Mouse (Mus musculus) retina, postnatal 7 days (tissue): ENCODE results near the gene Klhl35.
"Not testable (repeated sequence)": the region's sequence is repeated elsewhere in the genome, so short reads cannot be mapped to it uniquely, and the experiment has no call there.

ENCODE experiments used
- DNase-seq: peaks from one replicate; pipeline ENCODE4 v3.0.0-alpha.2; 2012; ENCODE audit warnings: low read depth, low spot score

Gene Klhl35

GRCm38 (mm10) chr7:99500201-99500600 lies 34.4 kb downstream of the Klhl35 start:
- peak; percentile 72 for DNase-seq

GRCm38 (mm10) chr7:99500655-99501054 lies 34.9 kb downstream of the Klhl35 start:
- DNase-seq: no peak

- DNase-seq: no peak
Observed at GRCm38 (mm10) chr7:99501148-99501547, 35.3 kb downstream of the Klhl35 start.

- no peak for DNase-seq
Observed at GRCm38 (mm10) chr7:99504556-99504955, 38.8 kb downstream of the Klhl35 start.

- DNase-seq: not testable (repeated sequence)
Observed at GRCm38 (mm10) chr7:99508187-99508586, 42.4 kb downstream of the Klhl35 start.

GRCm38 (mm10) chr7:99510087-99510501 lies 44.3 kb downstream of the Klhl35 start:
- peak; percentile 28 for DNase-seq

- DNase-seq: no peak
Observed at GRCm38 (mm10) chr7:99516092-99516813, 50.4 kb downstream of the Klhl35 start.

GRCm38 (mm10) chr7:99516814-99517157 lies 51.0 kb downstream of the Klhl35 start:
- DNase-seq: no peak

GRCm38 (mm10) chr7:99518954-99519644 lies 53.3 kb downstream of the Klhl35 start:
- DNase-seq: no peak

- DNase-seq: no peak
Observed at GRCm38 (mm10) chr7:99523121-99523520, 57.3 kb downstream of the Klhl35 start.
